Mouse (Mus musculus): ENCODE data around the gene Tpx2.

DNA sequence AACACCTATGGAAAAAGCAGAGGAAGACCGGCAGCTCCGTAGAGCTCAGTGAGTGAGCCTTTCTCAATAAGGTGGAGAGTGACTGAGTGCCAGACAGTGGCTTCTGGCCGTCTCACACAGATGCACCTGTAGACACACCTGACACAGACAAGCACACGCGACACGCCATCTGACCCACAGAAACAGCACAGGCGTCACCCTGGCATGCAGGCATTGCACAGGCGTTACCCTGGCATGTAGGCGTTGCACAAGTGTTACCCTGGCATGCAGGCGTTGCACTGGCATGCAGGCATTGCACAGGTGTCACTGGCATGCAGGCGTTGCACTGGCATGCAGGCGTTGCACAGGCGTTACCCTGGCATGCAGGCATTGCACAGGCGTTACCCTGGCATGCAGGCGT, 53.5 kb downstream of the Tpx2 start:
- TF ChIP-seq MAFK (IDR thresholded peaks at IDR 0.05; ENCODE audit: insufficient read depth, low read depth, low read length) (no peak), ZC3H11A (IDR thresholded peaks at IDR 0.05; ENCODE audit: borderline replicate concordance, low read depth, low read length) (no peak)
